Mouse (Mus musculus) cortical plate, adult 2 months (tissue): ENCODE measurements around the gene Tm7sf2. TPM values are rescaled to one million over a fixed set of nuclear protein-coding genes. Genes with fewer than 3 reads are reported as not detected.

ENCODE experiments used
- H3K27ac ChIP-seq: fragments of 200-500 bp; 2 replicates; pipeline ENCODE4 v1.5.1; 2012; ENCODE audit warnings: low read length, control low read depth, inconsistent platforms; ENCODE audit not compliant: insufficient read depth
- H3K4me1 ChIP-seq: fragments of 200-500 bp; 2 replicates; pipeline ENCODE4 v1.6.1; 2011; ENCODE audit warnings: low read length; ENCODE audit not compliant: control insufficient read depth, insufficient read depth
- H3K4me3 ChIP-seq: fragments of 200-500 bp; 2 replicates; pipeline ENCODE4 v1.5.1; 2011; ENCODE audit warnings: mild to moderate bottlenecking, low read length, control low read depth; ENCODE audit not compliant: insufficient read depth
- CTCF ChIP-seq: fragments of 200-500 bp; IDR thresholded peaks from 2 replicates; pipeline ENCODE4 v1.5.1; 2011; ENCODE audit warnings: mild to moderate bottlenecking, control low read depth, low read length; ENCODE audit not compliant: insufficient read depth; ENCODE audit errors: extremely low read depth
- POLR2A ChIP-seq: fragments of 200-500 bp; IDR thresholded peaks from 2 replicates; pipeline ENCODE4 v1.6.1; 2011; ENCODE audit warnings: mild to moderate bottlenecking, low read length, control low read depth; ENCODE audit not compliant: insufficient read depth; ENCODE audit errors: extremely low read depth
- polyA plus RNA-seq: library from polyadenylated mRNA; depleted of rRNA; stranded (reverse); fragments of >200 nt; gene quantifications from 2 replicates; pipeline ENCODE4 v1.2.3, GENCODE M21; 2012; rRNA removed

The Tm7sf2 gene
- polyA plus RNA-seq, 1 experiment: 59.3 TPM

- peak overlapping the region; percentile 84 for H3K27ac ChIP-seq
- H3K4me1 ChIP-seq: no peaks in the 10 kb centered on the region; the same call in 1 of the 2 replicates
- H3K4me3 ChIP-seq: peak overlapping the region; percentile 66
- TF ChIP-seq CTCF (no peak), POLR2A (no peak)
Measured at GRCm38 (mm10) chr19:6014991-6015510, 53.1 kb downstream of the Tm7sf2 start.

- TF ChIP-seq CTCF (no peak), POLR2A (no peak)
- Histone ChIP-seq H3K27ac (no peak overlapping the region), H3K4me1 (no peaks in the 10 kb centered on the region; the same call in 1 of the 2 replicates), H3K4me3 (no peak overlapping the region)
Measured at GRCm38 (mm10) chr19:6013691-6014090, 54.5 kb downstream of the Tm7sf2 start.

Other genes with a start within 250 kb of the Tm7sf2 start
- gene Frmd8, start 193.1 kb downstream of the Tm7sf2 start, polyA plus RNA-seq: 17.1 and 22.1 TPM in 2 replicates
- 6.6 and 7.4 TPM in 2 replicates for gene Slc25a45, start 190.6 kb downstream of the Tm7sf2 start, polyA plus RNA-seq
- 3.6 and 4.0 TPM in 2 replicates for gene Tigd3, start 174.2 kb downstream of the Tm7sf2 start, polyA plus RNA-seq
- gene Dpf2, start 155.4 kb downstream of the Tm7sf2 start, polyA plus RNA-seq: 96.2 and 99.0 TPM in 2 replicates
- 12.6 and 16.4 TPM in 2 replicates for gene Cdc42ep2, start 143.6 kb downstream of the Tm7sf2 start, polyA plus RNA-seq
- gene Pola2, start 104.2 kb downstream of the Tm7sf2 start, polyA plus RNA-seq: 11.7 and 12.9 TPM in 2 replicates
- not detected in 2 replicates for gene Slc22a20, start 82.2 kb downstream of the Tm7sf2 start, polyA plus RNA-seq
- 18.5 and 20.1 TPM in 2 replicates for gene Capn1, start 52.5 kb downstream of the Tm7sf2 start, polyA plus RNA-seq
- 25.4 and 27.5 TPM in 2 replicates for gene Syvn1, start 21.8 kb downstream of the Tm7sf2 start, polyA plus RNA-seq
- gene Mrpl49, start 10.6 kb downstream of the Tm7sf2 start, polyA plus RNA-seq: 41.4 and 44.4 TPM in 2 replicates
- 920 and 922 TPM in 2 replicates for gene Fau, start 10.5 kb downstream of the Tm7sf2 start, polyA plus RNA-seq
- 58.0 and 58.9 TPM in 2 replicates for gene Znhit2, start 7.2 kb downstream of the Tm7sf2 start, polyA plus RNA-seq
- gene Vps51, start 8.9 kb upstream of the Tm7sf2 start, polyA plus RNA-seq: 97.2 and 98.2 TPM in 2 replicates
- not detected in 2 replicates for gene Tmem262, start 11.7 kb upstream of the Tm7sf2 start, polyA plus RNA-seq
- gene Gm28374, start 13.9 kb upstream of the Tm7sf2 start, polyA plus RNA-seq: 0.67 and 0.83 TPM in 2 replicates
- 81.1 and 83.9 TPM in 2 replicates for gene Zfpl1, start 16.6 kb upstream of the Tm7sf2 start, polyA plus RNA-seq
- 0.15 and 0.44 TPM in 2 replicates for gene Cdca5, start 16.6 kb upstream of the Tm7sf2 start, polyA plus RNA-seq
- not detected in 2 replicates for gene AC131692.1, start 26.0 kb upstream of the Tm7sf2 start, polyA plus RNA-seq
- gene Naaladl1, start 37.4 kb upstream of the Tm7sf2 start, polyA plus RNA-seq: 0.13 and 0.21 TPM in 2 replicates
- gene Sac3d1, start 50.3 kb upstream of the Tm7sf2 start, polyA plus RNA-seq: 31.8 and 35.1 TPM in 2 replicates
- gene Snx15, start 59.9 kb upstream of the Tm7sf2 start, polyA plus RNA-seq: 63.8 and 68.9 TPM in 2 replicates
- gene Batf2, start 72.6 kb upstream of the Tm7sf2 start, polyA plus RNA-seq: 0.50 and 0.57 TPM in 2 replicates
- 123 and 135 TPM in 2 replicates for gene Arl2, start 73.2 kb upstream of the Tm7sf2 start, polyA plus RNA-seq
- 0.09 and 0.23 TPM in 2 replicates for gene Majin, start 116.0 kb upstream of the Tm7sf2 start, polyA plus RNA-seq
- gene Gpha2, start 158.0 kb upstream of the Tm7sf2 start, polyA plus RNA-seq: 0.21 TPM in 1 of 2 replicates, not detected in the other
- 154 and 160 TPM in 2 replicates for gene Ppp2r5b, start 167.5 kb upstream of the Tm7sf2 start, polyA plus RNA-seq
- gene Atg2a, start 173.3 kb upstream of the Tm7sf2 start, polyA plus RNA-seq: 28.9 and 31.0 TPM in 2 replicates
- gene Ehd1, start 208.4 kb upstream of the Tm7sf2 start, polyA plus RNA-seq: 48.2 and 49.2 TPM in 2 replicates
- 2.1 and 2.4 TPM in 2 replicates for gene Cdc42bpg, start 238.1 kb upstream of the Tm7sf2 start, polyA plus RNA-seq